Mouse (Mus musculus) MEL (cell line): Measurements from ENCODE around the gene Phf13. TPM values are rescaled to one million over a fixed set of nuclear protein-coding genes. Genes with fewer than 3 reads are reported as not detected.

Source experiments
- DNase-seq: peaks from one replicate; pipeline ENCODE4 v3.0.0; 2011; ENCODE audit warnings: low read depth, low spot score
- H3K27ac ChIP-seq: 2 replicates; pipeline ENCODE4 v1.5.1; 2012; ENCODE audit warnings: low read depth, mild to moderate bottlenecking, control low read depth, low read length, moderate library complexity; ENCODE audit not compliant: control insufficient read depth
- H3K27me3 ChIP-seq, 2 experiments: fragments of 150-350 bp in 1 of 2; sonication (generic) in 1 of 2; 2 replicates each; pipeline ENCODE4 v1.6.1; 2012; ENCODE audit warnings: low read length in 2 of 2, mild to moderate bottlenecking in 2 of 2, improper control_type of control experiment in 1 of 2, moderate library complexity in 1 of 2; ENCODE audit not compliant: insufficient read depth in 2 of 2, control insufficient read depth in 1 of 2
- H3K36me3 ChIP-seq, 2 experiments: 2 replicates each; pipeline ENCODE4 v1.6.1; 2012 to 2014; ENCODE audit warnings: low read length in 2 of 2, improper control_type of control experiment in 1 of 2, inconsistent platforms in 1 of 2, mild to moderate bottlenecking in 1 of 2; ENCODE audit not compliant: insufficient read depth in 2 of 2, control insufficient read depth in 1 of 2
- H3K4me1 ChIP-seq, 2 experiments: fragments of 150-350 bp in 1 of 2; sonication (generic) in 1 of 2; 2 replicates each; pipeline ENCODE4 v1.6.1; 2012; ENCODE audit warnings: low read length in 2 of 2, improper control_type of control experiment in 1 of 2, mild to moderate bottlenecking in 1 of 2; ENCODE audit not compliant: insufficient read depth in 2 of 2, control insufficient read depth in 1 of 2
- H3K4me3 ChIP-seq, 2 experiments: fragments of 150-350 bp in 1 of 2; sonication (generic) in 1 of 2; 2 replicates each; pipeline ENCODE4 v1.5.1; 2012; ENCODE audit warnings: low read depth in 2 of 2, low read length in 2 of 2, mild to moderate bottlenecking in 2 of 2, moderate library complexity in 2 of 2, control low read depth in 1 of 2, improper control_type of control experiment in 1 of 2; ENCODE audit not compliant: control insufficient read depth in 1 of 2, insufficient read depth in 1 of 2
- H3K79me2 ChIP-seq: 2 replicates; pipeline ENCODE4 v1.6.1; 2012; ENCODE audit warnings: mild to moderate bottlenecking, low read length, moderate library complexity; ENCODE audit not compliant: control insufficient read depth, poor library complexity, insufficient read depth
- H3K9ac ChIP-seq: 2 replicates; pipeline ENCODE4 v1.6.1; 2012; ENCODE audit warnings: low read depth, mild to moderate bottlenecking, control low read depth, low read length, moderate library complexity; ENCODE audit not compliant: control insufficient read depth, poor library complexity, severe bottlenecking
- H3K9me3 ChIP-seq: fragments of 150-350 bp; sonication (generic); replicated peaks from 2 replicates; pipeline ENCODE4 v1.6.1; 2012; ENCODE audit warnings: mild to moderate bottlenecking, low read length, improper control_type of control experiment, moderate library complexity; ENCODE audit not compliant: insufficient read depth
- BHLHE40 ChIP-seq: IDR thresholded peaks from 2 replicates; pipeline ENCODE4 v1.6.1; 2012; ENCODE audit warnings: low read depth, mild to moderate bottlenecking, inconsistent platforms, low read length, improper control_type of control experiment, borderline replicate concordance
- CHD1 ChIP-seq: IDR thresholded peaks from 2 replicates; pipeline ENCODE4 v1.6.1; 2012; ENCODE audit warnings: low read depth, mild to moderate bottlenecking, inconsistent platforms, low read length, improper control_type of control experiment
- CHD2 ChIP-seq: IDR thresholded peaks from 2 replicates; pipeline ENCODE4 v1.6.1; 2011; ENCODE audit warnings: low read length, improper control_type of control experiment
- CTCF ChIP-seq, 3 experiments: IDR thresholded peaks in 2 of 3; conservative IDR thresholded peaks in 1 of 3; 2 replicates each; pipeline ENCODE4 v1.5.1; 2011 to 2012; ENCODE audit warnings: low read length in 3 of 3, low read depth in 2 of 3, mild to moderate bottlenecking in 2 of 3, improper control_type of control experiment in 1 of 3, inconsistent platforms in 1 of 3, mixed read lengths in 1 of 3, moderate library complexity in 1 of 3; ENCODE audit not compliant: control insufficient read depth in 1 of 3, insufficient read depth in 1 of 3, poor library complexity in 1 of 3, severe bottlenecking in 1 of 3
- ETS1 ChIP-seq: IDR thresholded peaks from 2 replicates; pipeline ENCODE4 v1.6.1; 2012; ENCODE audit warnings: low read depth, mild to moderate bottlenecking, inconsistent platforms, low read length, improper control_type of control experiment, moderate library complexity
- GATA1 ChIP-seq: IDR thresholded peaks from 2 replicates; pipeline ENCODE4 v1.6.1; 2011; ENCODE audit warnings: low read depth, low read length, improper control_type of control experiment
- KAT2A ChIP-seq: conservative IDR thresholded peaks from 2 replicates; pipeline ENCODE4 v1.6.1; 2012; ENCODE audit warnings: low read depth, low read length, improper control_type of control experiment, inconsistent platforms
- MAX ChIP-seq: IDR thresholded peaks from 2 replicates; pipeline ENCODE4 v1.6.1; 2011; ENCODE audit warnings: low read length, improper control_type of control experiment
- MXI1 ChIP-seq: IDR thresholded peaks from 2 replicates; pipeline ENCODE4 v1.6.1; 2011; ENCODE audit warnings: mild to moderate bottlenecking, low read depth, low read length, improper control_type of control experiment
- POLR2AphosphoS2 ChIP-seq: IDR thresholded peaks from 2 replicates; pipeline ENCODE4 v1.6.1; 2011; ENCODE audit warnings: low read length, improper control_type of control experiment
- RAD21 ChIP-seq: IDR thresholded peaks from 2 replicates; pipeline ENCODE4 v1.6.1; 2011; ENCODE audit warnings: mild to moderate bottlenecking, low read depth, low read length, improper control_type of control experiment
- RCOR1 ChIP-seq: IDR thresholded peaks from 2 replicates; pipeline ENCODE4 v1.6.1; 2012; ENCODE audit warnings: low read depth, mild to moderate bottlenecking, inconsistent platforms, low read length, improper control_type of control experiment
- SMC3 ChIP-seq: IDR thresholded peaks from 2 replicates; pipeline ENCODE4 v1.6.1; 2011; ENCODE audit warnings: low read depth, low read length, improper control_type of control experiment
- TBP ChIP-seq: IDR thresholded peaks from 2 replicates; pipeline ENCODE4 v1.8.0; 2011; ENCODE audit warnings: low read depth, low read length, improper control_type of control experiment
- USF1 ChIP-seq: IDR thresholded peaks from 2 replicates; pipeline ENCODE4 v1.6.1; 2014; ENCODE audit warnings: low read depth, mild to moderate bottlenecking, inconsistent platforms, low read length, improper control_type of control experiment, moderate library complexity
- ZMIZ1 ChIP-seq: IDR thresholded peaks from 2 replicates; pipeline ENCODE4 v1.6.1; 2012; ENCODE audit warnings: low read depth, mild to moderate bottlenecking, inconsistent platforms, low read length, improper control_type of control experiment, moderate library complexity
- polyA plus RNA-seq, 2 experiments: library from polyadenylated mRNA; stranded (reverse) in 1 of 2; unstranded in 1 of 2; fragments of >175 nt in 1 of 2; fragments of >200 nt in 1 of 2; gene quantifications; 2 replicates each; pipeline versions ENCODE4 v1.2.1 to v1.2.4; 2012; ENCODE audit warnings: low replicate concordance in 2 of 2, low read depth in 1 of 2; ENCODE audit not compliant: insufficient read length in 2 of 2, insufficient read depth in 1 of 2, missing spikeins in 1 of 2
- total RNA-seq: library from RNA; depleted of rRNA; stranded (reverse); fragments of 300-350 nt; gene quantifications from 2 replicates; pipeline ENCODE4 v1.2.3, GENCODE M21; 2012

Gene Phf13
- total and polyA plus RNA-seq, 3 experiments = 2.0 to 6.6 TPM; not detected in 1

- no peak for DNase-seq
- no peaks in the 10 kb centered on the region for H3K27me3 ChIP-seq
- TF ChIP-seq KAT2A = no peak
- no peak for TF ChIP-seq GATA1
- no peak for TF ChIP-seq USF1
- TF ChIP-seq RCOR1 = no peak
- TF ChIP-seq MXI1 = no peak
- TF ChIP-seq ZMIZ1 = no peak
- TF ChIP-seq CHD2 = no peak
- no peak for TF ChIP-seq RAD21
- TF ChIP-seq SMC3 = no peak
- TF ChIP-seq MAX = no peak
- TF ChIP-seq ETS1 = no peak
- no peak for TF ChIP-seq CHD1
- no peak for TF ChIP-seq TBP
- no peak for TF ChIP-seq CTCF (IDR thresholded peaks at IDR 0.05 in 2 of 3, conservative IDR thresholded peaks at IDR 0.05 in 1 of 3; ENCODE audit: control insufficient read depth in 1 of 3, insufficient read depth in 1 of 3, low read depth in 2 of 3, low read length in 3 of 3, poor library complexity in 1 of 3, severe bottlenecking in 1 of 3)
- TF ChIP-seq, all 39 proteins: peak for 0
- peaks cover 2 to 5% of the 10 kb centered on the region in 2 experiments; a peak in 2 of 4 replicates for H3K36me3 ChIP-seq
- H3K79me2 ChIP-seq = peaks cover 38% of the 10 kb centered on the region
- H3K4me1 ChIP-seq = peaks cover 0 to 11% of the 10 kb centered on the region in 2 experiments; a peak in 3 of 4 replicates
- H3K27ac ChIP-seq = no peak overlapping the region
- H3K9ac ChIP-seq = no peak overlapping the region
- H3K4me3 ChIP-seq = no peak overlapping the region
- no peaks in the 10 kb centered on the region for H3K9me3 ChIP-seq
Observed at GRCm38 (mm10) chr4:152012109-152012508, 16.1 kb upstream of the Phf13 start.

GRCm38 (mm10) chr4:152011171-152011760, 15.2 kb upstream of the Phf13 start:
- H3K27me3 ChIP-seq = no peaks in the 10 kb centered on the region
- no peak overlapping the region for H3K27ac ChIP-seq
- H3K9ac ChIP-seq = peak overlapping the region; percentile 81
- peaks cover 38% of the 10 kb centered on the region for H3K79me2 ChIP-seq
- H3K4me3 ChIP-seq = peak overlapping the region; percentile 74 to 83
- TF ChIP-seq GATA1 = 0 out of 2 replicates have a peak, but pooled peaks have one; percentile 35
- TF ChIP-seq POLR2AphosphoS2 = no peak
- TF ChIP-seq BHLHE40 = peak; percentile 67
- TF ChIP-seq CHD1 = no peak
- TF ChIP-seq, all 39 proteins: peak for 2
- Histone ChIP-seq H3K36me3 (peaks cover 1 to 5% of the 10 kb centered on the region in 2 experiments; a peak in 2 of 4 replicates), H3K4me1 (peaks cover 0 to 11% of the 10 kb centered on the region in 2 experiments; a peak in 3 of 4 replicates), H3K9me3 (no peaks in the 10 kb centered on the region)
- no peak for DNase-seq
